Mouse (Mus musculus) cerebellum, postnatal 14 days (tissue): ENCODE measurements around the gene Ankrd34b.

ENCODE experiments used
- DNase-seq, 2 experiments: peaks; one replicate each; pipeline ENCODE4 v3.0.0; 2021; ENCODE audit warnings: mixed read lengths in 2 of 2

The Ankrd34b gene

DNA sequence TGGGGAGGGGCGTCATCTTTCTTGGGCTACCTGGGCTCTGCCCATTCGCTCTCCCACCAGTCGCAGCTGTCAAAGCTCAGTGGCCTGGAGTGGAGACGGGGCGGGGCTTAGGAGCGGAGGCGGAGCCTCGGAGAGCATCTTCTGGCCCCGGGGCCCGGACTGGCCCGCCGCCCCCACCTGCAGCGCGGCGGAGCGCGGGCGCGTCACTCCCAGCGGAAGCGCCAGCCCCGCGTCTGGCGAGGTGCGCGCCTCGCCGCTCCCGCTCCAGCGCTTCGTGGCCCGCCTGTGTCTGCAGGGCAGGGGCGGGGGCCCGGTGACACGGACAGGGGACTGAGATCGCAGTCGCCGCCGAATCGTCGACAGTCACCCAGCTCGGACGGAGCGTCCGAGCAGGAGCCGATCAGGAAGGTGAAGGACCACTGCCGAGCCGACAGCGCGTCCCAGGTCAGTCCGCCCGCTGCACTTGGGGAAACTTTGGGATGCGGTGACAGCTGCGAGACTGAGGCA, at the start of gene Ankrd34b:
Gene Ankrd34b (plus strand): TSS at position 139 of the 507 bp plus-strand sequence.
- peak; percentile 93 to 94 for DNase-seq

DNA sequence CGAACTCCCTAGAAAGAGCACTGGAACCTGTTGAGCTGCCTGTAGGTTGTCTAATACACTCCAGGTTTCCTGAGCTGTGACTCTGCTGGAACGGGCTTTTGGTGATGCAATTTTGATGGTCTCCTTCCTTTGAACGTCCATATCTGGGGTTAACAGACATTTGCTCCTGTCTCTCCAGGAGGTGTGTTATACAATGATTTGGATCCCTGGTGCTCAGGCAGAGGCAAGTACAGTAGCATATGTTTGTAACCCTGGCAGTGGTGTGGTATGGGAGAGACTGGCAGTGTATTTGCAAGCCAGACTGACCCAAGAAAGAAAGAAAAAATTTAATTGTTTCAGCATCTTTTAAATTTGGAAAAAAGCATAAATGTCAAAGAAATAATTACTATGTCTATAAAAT, 38.3 kb upstream of the Ankrd34b start:
- no peak for DNase-seq

DNA sequence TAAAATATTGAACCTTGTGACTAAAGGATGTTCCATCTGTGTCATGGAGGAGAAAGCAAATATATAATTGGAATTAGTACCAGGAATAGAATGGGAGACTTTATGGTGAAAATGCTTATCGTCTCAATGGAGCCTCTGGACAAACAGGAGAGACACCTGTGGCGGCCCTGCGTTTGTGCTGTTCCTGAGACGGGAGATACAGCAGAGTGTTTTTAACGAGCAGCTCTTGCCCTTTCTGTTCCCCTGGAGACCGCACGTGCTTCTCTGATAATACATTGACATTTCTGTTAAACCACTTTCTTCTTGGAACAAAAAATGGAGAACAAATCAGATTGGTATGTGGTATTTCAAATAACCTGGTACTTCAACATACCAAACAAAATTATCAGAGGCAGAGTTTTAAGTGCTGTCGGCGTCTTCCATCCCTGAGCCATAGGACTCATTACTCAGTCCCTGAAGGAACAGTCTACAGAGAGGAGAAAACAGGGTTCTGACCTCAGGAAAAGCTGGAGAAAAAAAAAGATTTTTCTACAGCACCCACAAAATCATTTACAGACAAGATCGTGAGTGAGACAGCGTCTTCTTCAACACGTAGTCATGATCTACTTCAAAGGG, 32.5 kb upstream of the Ankrd34b start:
- no peak for DNase-seq

DNA sequence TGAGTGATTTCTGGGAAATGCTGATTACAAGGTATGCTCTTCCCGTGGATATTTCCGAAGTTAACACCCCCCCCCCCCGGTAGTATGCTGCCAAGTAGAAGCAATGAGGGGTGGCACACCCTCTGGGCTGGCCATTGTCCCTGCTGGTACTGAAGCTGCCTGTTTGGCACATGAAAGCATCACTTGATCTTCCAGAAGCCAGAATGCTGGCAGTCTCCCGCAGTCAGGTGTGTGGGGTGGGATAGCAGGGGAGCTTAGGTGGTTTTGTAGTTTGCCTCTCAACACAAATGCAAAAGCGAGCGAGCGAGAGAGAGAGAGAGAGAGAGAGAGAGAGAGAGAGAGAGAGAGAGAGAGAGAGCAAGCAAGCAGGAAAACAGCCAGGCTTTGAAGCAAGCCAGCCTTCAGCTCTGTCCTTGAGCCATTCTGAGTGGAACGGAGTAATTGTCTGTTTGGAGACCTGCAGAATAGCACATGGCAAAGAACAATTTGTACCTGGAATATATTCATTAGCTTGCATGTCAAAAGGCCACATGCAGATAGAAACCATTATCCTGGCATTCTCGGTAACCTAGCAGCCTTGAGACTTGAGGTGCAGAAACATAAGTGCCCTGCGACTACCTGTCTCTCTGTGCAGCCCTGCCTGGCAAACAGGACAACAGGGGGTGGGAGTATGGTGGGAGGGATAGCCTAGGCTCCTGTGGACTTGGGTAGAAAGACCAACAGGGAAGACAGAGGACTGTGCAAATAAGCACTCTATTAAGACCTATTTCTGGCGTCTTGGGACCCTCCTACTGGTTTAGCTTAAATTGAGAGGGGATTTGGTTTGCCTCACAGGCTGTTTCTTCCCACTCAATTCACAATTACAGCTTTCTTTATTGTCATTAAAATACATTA, 27.0 kb upstream of the Ankrd34b start:
- DNase-seq: peak; percentile 69 to 80

DNA sequence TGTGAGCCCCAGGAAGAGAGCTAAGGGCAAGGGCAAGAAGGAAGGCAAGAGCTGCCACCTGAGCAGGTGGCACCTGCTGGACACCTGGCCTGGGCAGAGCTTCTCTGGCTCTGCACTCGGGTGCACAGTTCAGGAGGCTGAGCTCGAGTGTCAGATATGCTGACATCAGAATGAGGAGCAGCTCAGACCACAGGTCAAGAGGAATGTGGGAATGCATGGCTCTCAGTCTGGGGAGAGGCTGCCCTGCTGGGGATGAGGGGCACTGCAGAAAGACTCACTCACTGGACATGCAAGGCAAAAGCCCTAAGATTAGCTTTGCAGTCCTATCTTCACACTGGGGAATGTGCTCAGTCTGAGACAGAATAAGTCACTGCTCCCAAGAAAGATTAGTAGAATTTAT, 23.6 kb upstream of the Ankrd34b start:
- peak; percentile 26 to 28 for DNase-seq

DNA sequence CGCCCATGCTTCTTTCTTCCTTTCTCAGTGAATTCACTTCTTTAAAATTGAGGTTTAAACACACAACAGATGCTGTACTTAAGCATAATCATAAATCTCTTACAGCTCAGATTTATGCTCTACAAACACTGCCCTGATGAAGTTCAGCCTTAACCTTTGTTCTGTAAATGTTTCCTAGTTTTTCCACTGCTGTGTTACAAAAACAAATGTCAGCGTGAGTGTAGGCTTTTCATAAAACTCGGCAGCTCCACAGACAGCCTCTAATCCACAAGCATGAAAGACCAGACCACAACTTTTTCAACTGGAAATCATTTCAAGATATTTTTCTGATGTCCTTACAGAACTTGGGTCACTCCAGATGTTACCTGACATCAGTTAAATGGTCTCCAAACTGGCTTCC, 22.2 kb upstream of the Ankrd34b start:
- no peak for DNase-seq

DNA sequence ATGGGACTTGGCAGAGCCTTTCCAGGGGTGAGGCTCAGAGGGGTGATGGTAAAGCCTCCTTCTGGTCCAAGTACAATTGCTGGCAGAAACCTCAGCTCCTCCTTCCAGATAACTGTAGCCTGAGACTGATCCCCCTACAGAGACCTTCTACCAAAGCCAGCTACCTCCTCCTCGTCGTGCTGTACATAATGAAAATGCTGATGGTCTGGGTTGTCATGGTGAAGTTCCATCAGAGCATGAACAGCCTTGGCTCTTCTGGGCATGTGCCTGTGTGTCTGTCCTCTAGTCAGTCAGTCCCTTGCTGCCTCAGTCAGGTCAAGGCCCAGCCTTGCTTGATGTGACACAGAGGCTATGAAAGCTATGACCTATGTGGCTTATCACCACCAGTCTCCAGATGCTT, 15.2 kb upstream of the Ankrd34b start:
- DNase-seq: no peak

DNA sequence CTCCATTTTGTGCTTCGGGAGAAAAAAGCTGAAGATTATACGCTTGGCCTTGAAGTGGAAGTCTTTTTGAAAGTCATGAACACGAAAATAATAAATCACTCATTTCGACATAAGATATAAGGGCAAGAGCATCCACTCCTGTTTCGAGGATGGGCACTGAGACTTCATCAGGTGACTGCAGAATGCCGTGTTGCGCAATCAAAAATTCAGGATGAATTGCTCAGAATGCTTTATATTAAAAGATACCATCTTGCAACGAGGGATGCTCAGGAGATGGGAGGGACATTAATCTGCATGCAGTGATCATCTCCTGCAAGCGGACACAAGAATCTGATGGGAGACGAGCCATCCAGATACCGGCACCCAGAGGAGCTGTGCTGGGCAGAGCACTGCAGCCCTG, 6.1 kb upstream of the Ankrd34b start:
- DNase-seq: no peak

DNA sequence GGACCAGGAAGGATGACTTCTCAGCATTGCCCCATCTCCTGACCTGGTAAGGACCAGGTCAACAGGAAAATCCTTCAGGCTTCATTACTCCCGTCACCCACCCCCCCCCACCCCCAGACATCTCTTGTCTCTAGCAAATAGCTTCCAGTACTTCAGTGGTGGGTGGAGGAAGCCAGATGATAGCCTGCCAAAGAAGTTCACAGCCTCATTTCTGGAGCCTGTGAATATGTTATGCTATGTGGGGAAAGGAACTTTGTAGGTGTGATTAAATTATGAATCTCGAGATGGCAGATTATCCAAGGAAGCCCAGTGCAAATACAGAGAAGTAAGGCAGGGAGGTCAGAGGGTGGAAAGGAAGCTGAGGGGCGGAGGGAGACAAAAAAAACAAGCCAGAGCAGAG, 2.0 kb upstream of the Ankrd34b start:
- DNase-seq: no peak

DNA sequence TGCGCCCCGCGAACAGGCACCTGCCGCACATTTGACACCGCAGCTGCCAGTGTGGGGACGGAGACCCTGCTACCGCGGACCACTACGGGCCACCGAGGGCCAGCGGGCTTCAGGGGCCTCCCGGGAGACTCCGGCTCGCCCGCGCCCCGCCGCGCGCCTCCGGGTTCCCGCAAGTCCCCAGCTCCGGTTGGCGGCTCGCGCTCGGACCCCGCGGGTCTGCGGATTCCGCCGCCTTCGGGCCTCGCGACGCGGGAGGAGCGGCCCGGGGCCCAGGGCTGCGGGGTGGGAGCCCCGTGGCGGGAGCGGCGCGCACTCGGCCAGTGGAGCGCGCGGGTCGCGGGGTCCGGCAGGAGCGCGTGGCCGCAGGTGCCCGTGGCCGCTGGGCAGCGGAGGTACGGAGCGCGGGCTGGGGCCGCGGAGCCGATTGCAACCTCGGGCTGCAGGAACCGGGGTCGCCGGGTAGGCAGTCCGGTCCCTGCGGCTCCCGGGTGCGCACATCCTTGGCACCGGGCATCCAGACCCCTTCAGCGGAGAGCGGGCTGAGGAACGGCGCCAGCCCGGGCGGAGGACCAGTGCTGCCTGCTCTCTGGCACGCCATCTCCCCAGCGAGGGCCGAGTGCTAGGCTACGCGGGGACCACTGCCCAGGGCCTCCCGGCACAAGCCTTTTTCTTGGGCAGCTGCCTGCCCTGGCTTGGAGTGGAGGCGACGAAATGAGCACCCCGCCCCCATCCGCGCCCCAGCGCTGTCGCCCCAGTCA, 777 bp downstream of the Ankrd34b start:
- peak; percentile 74 to 78 for DNase-seq

DNA sequence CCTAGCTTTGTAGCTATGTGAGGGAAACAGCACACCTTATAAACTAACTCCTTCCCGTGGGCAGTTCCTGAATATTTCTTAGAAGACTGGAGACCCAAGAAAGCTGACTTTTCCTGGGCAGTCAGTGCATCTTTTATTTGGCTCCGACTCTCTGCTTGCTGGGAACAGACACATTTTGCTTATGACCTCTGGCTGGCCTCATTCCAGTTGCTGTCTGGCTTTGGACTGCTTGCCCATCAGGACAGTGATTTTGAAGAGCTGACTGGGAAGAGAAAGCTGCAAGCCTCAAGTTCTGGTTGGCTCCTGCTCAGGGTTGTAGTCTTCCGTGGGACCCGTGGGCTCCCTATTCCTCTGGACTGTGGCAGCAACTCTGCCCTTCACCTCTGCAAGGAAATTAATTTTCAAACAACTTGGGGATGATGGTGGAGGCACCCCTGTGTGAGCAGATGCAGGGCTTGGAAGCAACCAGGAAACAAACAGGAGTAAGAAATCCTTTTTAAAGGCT, 1.7 kb downstream of the Ankrd34b start:
- peak; percentile 50 to 52 for DNase-seq

DNA sequence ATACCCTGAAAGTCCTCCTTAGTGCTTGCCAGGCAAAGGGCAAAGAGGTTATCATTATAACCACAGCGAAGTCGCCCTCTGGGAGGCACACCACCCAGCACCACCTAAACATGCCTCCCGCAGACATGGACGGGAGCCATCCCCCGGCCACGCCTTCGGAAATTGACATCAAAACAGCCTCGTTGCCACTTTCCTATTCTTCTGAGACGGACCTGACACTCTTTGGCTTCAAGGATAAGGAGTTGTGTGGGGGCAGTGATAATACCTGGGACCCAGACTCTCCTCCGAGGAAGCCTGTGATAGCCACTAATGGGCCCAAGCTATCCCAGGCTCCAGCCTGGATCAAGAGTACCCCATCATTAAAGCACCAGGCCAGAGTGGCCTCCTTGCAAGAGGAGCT, 13.0 kb downstream of the Ankrd34b start:
- no peak for DNase-seq

DNA sequence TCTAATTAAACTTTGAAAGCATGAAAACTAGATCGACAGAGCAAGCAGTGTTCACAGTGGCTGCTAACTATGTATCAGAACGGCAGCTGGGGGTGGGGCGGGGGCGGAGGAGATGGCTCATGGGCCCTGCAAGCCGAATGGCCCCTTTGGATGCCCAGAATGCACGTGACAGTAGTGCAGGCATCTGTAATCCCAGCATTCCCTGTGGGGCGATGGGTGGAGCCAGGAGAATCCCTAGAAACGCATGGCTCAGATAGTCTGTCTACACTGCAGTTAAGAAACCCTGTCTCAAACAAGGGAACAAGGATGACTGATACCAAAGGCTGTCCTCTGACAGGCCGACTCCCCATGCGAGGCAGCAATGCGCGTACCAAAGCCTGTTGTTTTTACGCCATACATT, 14.6 kb downstream of the Ankrd34b start:
- no peak for DNase-seq

DNA sequence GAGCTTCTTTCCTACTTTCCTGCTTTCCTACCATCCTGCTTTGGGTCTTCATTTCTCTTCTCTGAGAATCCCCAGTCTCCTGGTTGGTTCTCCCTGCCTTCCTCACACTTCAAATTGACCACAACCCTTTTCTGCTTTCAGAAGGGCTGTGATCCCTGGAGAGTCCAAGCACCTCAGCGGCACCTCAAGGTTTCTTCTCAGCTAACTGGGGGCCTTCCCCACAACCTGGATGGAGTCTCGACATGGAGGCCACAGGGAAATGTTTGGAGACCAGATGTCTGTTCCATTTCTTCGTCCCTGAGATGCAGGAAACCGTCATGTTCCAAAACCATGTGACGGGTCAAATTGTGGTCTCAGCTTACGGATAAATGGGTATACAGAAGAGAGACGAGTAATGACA, 21.2 kb downstream of the Ankrd34b start:
- DNase-seq: no peak

DNA sequence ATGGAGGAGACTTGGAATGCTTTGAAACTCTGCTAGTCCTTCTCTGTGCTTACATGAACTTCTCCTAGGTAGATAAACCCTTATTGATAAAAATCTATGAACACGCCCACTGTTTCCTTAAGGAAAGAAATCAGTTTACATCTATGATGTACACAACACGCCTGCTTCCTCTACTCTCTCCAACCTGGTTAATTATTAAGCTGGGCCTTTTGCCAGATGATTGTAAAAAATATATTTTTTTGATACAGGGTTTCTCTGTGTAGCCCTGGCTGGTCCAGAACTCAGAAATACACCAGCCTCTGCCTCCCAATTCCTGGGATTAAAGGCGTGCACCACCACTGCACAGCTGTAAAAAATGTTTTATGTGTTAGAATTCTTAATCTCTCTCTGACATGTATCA, 39.0 kb downstream of the Ankrd34b start:
- no peak for DNase-seq

DNA sequence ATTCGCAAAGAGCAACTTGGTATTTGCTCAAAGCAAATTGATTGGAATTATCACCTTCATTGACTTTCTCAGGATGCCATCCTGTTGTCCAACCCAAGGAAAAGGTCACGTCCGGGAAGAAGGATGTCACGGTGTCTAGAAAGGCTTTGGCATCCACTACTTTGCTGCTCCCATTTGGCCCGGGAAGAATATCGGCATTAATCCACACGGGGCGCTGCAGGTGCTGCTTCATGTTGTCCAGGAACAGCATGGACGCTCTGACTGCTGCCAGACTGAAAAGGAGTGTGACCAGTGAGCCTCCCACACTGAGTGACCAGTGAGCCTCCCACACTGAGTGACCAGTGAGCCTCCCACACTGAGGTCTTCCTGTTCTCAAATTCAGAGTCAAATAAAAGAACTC, 42.2 kb downstream of the Ankrd34b start:
- DNase-seq: peak; percentile 15 to 27

DNA sequence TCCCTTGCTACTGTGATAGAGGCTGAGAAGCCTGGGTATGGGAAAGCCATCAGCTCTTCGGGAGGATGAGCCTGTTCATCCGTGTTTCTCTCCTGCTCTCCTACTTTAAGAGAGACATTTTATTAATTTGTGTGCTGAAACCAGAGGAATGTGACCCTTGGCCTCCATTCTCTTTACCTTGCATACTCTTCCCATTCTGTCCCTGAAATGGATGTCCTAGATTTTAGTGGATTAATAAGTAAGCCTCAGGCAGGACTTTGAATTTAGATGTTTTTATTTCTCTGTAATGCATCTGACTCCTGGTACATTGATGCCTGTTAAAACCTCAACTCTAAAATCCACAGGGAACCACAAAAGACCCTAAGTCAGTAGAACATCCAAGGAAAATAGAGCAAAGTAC, 43.7 kb downstream of the Ankrd34b start:
- no peak for DNase-seq

DNA sequence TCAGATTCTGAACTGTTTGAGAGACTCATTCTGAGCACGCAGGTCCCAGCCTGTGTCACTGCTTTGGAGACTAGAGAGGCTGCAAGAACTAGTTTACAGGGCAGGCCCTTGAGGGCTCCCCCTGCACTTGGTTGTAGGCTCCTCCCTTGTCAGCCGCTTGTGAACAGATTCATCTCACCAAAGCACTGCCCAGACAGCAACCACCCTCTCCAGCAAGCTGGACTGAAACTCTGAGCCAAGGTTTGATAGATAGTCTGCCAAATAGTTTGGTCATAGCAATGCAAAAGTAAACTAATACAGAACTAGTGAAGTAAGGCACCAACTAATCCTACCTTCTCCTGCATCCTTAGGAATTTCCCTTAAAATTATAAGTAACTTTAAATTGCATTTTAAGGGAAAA, 44.5 kb downstream of the Ankrd34b start:
- no peak for DNase-seq

DNA sequence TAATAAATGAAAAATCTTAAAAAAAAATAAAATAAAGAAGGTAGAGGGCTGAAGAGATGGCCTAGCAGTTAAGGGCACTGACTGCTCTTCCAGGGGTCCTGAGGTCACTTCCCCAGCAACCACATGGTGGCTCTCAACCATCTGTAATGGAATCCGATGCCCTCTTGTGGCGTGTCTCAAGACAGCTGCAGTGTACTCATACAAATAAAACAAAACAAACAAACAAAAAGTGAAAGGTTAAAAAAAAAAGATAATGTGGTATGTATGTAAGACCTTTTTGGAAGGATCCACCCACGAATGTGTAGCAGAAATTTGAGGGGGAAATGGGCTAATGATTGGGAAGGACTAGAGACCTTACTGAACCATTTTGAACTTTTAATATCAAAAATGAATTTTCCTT, 57.7 kb downstream of the Ankrd34b start:
- DNase-seq: peak; percentile 61 to 72

DNA sequence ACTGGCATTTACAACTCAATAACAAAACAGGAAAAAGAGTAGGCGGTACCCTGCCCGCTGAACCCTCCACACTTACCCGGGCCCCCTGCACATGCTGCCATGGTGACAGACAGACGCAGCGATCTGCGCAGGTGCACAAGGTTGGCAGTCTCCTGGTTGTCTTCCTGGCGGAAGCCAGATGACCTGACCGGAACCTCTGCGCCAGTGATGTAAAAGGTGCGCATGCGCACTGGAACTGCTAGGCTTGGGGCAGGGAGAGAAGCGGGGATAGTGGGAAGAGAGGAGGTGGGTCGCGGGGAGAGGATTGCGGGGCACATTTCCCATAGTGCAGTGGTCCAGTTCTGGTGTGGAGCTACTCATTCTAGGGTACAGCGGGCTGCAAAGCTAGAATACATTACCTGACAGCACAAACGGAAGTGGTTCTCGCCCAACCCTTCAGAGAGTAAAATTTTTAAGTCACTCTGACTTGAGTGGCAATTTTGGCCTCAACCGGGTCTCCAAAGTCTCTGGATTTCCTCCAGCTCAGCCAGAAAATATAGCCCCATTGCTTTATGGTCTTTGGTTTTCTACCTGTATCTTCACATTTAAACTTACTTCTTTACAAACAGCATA, 58.3 kb downstream of the Ankrd34b start, which contains the start of gene Fam151b:
Gene Fam151b (minus strand): TSS at position 164 of the 612 bp plus-strand sequence.
- DNase-seq: peak; percentile 95

DNA sequence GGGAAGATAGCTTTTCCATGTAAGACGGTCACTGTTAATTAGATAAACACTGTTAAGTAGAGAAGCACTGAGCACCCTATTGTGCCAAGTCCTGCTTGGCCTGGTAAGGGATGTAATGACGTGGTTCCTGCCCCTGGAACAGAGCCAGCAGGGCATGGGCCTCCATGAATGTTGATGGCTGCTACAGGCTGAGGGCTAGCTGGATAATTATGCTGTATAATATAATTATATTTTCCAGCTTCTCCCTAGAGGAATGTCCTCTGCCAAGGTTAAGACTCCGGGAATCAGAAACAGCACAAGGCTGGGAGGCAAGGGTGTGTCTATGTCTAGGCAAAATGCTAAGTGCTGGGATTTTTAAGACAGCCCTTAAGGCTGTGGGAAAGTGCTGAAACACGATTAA, 65.1 kb downstream of the Ankrd34b start:
- no peak for DNase-seq
